Mouse (Mus musculus) C2C12 (cell line): ENCODE measurements around the gene Hps6. TPM values are rescaled to one million over a fixed set of nuclear protein-coding genes. Genes with fewer than 3 reads are reported as not detected.

Experiments
- H3K27me3 ChIP-seq: one replicate; pipeline ENCODE4 v1.6.1; 2011; ENCODE audit not compliant: control insufficient read depth, insufficient read depth, insufficient read length
- H3K36me3 ChIP-seq: one replicate; pipeline ENCODE4 v1.6.1; 2011; ENCODE audit not compliant: control insufficient read depth, insufficient read depth
- H3K4me3 ChIP-seq: one replicate; pipeline ENCODE4 v1.5.1; 2011; ENCODE audit warnings: mild to moderate bottlenecking, control low read depth; ENCODE audit not compliant: poor library complexity, insufficient read depth, severe bottlenecking
- H3K79me2 ChIP-seq: one replicate; pipeline ENCODE4 v1.6.1; 2011; ENCODE audit not compliant: control insufficient read depth, insufficient read depth
- H3K79me3 ChIP-seq: one replicate; pipeline ENCODE4 v1.6.1; 2011; ENCODE audit warnings: low read depth, control low read depth
- H3ac ChIP-seq: one replicate; pipeline ENCODE3; 2011; ENCODE audit warnings: low read depth; ENCODE audit not compliant: control insufficient read depth, insufficient read length
- CEBPB ChIP-seq: IDR thresholded peaks from one replicate; pipeline ENCODE4 v1.6.1; 2011; ENCODE audit warnings: low read depth, mild to moderate bottlenecking, control low read depth, moderate library complexity
- CTCF ChIP-seq: IDR thresholded peaks from one replicate; pipeline ENCODE4 v1.5.1; 2011; ENCODE audit not compliant: control insufficient read depth, insufficient read depth, insufficient read length
- FOSL1 ChIP-seq: IDR thresholded peaks from one replicate; pipeline ENCODE4 v1.8.0; 2011; ENCODE audit warnings: mild to moderate bottlenecking, low read length; ENCODE audit not compliant: poor library complexity, insufficient read depth, severe bottlenecking
- MAX ChIP-seq: IDR thresholded peaks from one replicate; pipeline ENCODE4 v1.6.1; 2011; ENCODE audit warnings: mild to moderate bottlenecking, control low read depth
- MYOD1 ChIP-seq: IDR thresholded peaks from one replicate; pipeline ENCODE4 v1.6.1; 2011; ENCODE audit warnings: low read depth; ENCODE audit not compliant: control insufficient read depth, insufficient read length
- MYOG ChIP-seq: IDR thresholded peaks from one replicate; pipeline ENCODE4 v1.6.1; 2011; ENCODE audit not compliant: control insufficient read depth, insufficient read length; ENCODE audit errors: extremely low read depth
- USF1 ChIP-seq: IDR thresholded peaks from one replicate; pipeline ENCODE4 v1.6.1; 2011; ENCODE audit warnings: low read depth, mild to moderate bottlenecking, control low read depth, moderate library complexity
- polyA plus RNA-seq: library from polyadenylated mRNA; unstranded; fragments of >200 nt; fragmentation: generic; extraction: Trizol; gene quantifications from one replicate; pipeline ENCODE4 v1.2.1, GENCODE M21; 2012; ENCODE audit warnings: missing spikeins

Gene Hps6
- polyA plus RNA-seq, 1 experiment: 14.6 TPM

- H3K79me2 ChIP-seq: peaks cover 62% of the 10 kb centered on the region
- peak overlapping the region; percentile 11 for H3K4me3 ChIP-seq
- TF ChIP-seq USF1 (peak; percentile 2), CTCF (no peak), MYOD1 (no peak), MAX (no peak), CEBPB (no peak), FOSL1 (no peak)
- H3K27me3 ChIP-seq: no peaks in the 10 kb centered on the region
- H3K79me3 ChIP-seq: peaks cover 42% of the 10 kb centered on the region
- no peak overlapping the region for H3ac ChIP-seq
- no peaks in the 10 kb centered on the region for H3K36me3 ChIP-seq
Observed at GRCm38 (mm10) chr19:46043380-46043779, 40.1 kb downstream of the Hps6 start.

- Histone ChIP-seq H3ac (peak within 1 kb of the TSS; percentile 76), H3K36me3 (no peaks in the 10 kb centered on the region), H3K79me2 (peaks cover 54% of the 10 kb centered on the region), H3K27me3 (no peaks in the 10 kb centered on the region), H3K79me3 (peaks cover 36% of the 10 kb centered on the region), H3K4me3 (peak within 1 kb of the TSS; percentile 76)
- TF ChIP-seq USF1 (no peak), FOSL1 (no peak), MAX (no peak), CEBPB (no peak), MYOG (no peak), MYOD1 (no peak), CTCF (no peak)
Observed at GRCm38 (mm10) chr19:46044271-46044992, 41.1 kb downstream of the Hps6 start, which contains the start of gene Pprc1. Gene Pprc1, plus strand, starts transcription at chr19:46044886.

GRCm38 (mm10) chr19:46044993-46045695 lies 41.8 kb downstream of the Hps6 start, which contains the start of gene Ldb1:
Gene Ldb1, minus strand, starts transcription at chr19:46045214.
- TF ChIP-seq MYOD1 (no peak), USF1 (no peak), MAX (no peak), CEBPB (no peak), MYOG (no peak), FOSL1 (no peak), CTCF (no peak)
- H3ac ChIP-seq: peak within 1 kb of the TSS; percentile 76
- H3K79me3 ChIP-seq: peaks cover 36% of the 10 kb centered on the region

DNA sequence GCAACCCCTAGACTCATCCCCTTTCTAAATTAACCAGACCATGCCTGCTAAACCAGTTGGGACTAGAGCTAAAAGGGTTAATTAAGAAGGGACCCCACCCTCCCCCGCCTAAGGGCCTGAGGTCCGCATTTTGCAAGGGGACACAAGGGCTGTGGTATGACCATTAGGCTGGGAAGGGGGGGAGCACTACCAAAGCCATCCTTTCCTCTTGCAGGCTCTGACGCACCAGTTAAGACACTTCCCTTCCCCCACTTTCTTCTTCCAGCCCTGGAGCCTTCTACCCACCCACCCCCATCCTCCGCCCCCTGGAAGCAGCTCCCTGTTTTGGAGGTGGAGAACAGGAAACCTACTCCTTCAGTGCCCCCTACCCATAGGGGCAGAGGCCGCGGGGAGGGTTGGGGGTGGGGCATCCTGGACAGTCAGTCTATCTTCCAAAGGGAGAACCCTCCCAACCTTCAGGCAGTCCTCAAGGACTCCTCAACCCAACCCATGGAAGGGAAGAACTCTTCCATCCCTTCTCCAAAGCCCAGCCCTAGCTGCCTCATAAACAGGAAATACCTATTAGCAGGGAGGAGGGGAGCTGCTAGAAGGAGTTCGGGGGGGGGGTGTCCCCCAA lies 42.5 kb downstream of the Hps6 start:
- Histone ChIP-seq H3K36me3 (no peaks in the 10 kb centered on the region), H3K79me3 (peaks cover 32% of the 10 kb centered on the region), H3K4me3 (peak overlapping the region; percentile 76), H3K79me2 (peaks cover 41% of the 10 kb centered on the region), H3ac (peak overlapping the region; percentile 76), H3K27me3 (no peaks in the 10 kb centered on the region)
- TF ChIP-seq CEBPB (no peak), MYOG (no peak), MAX (no peak), FOSL1 (no peak), CTCF (no peak), MYOD1 (no peak), USF1 (no peak)

More at GRCm38 (mm10) chr19:46044993-46045695, 41.8 kb downstream of the Hps6 start, which contains the start of gene Ldb1:
- Histone ChIP-seq H3K27me3 (no peaks in the 10 kb centered on the region), H3K4me3 (peak within 1 kb of the TSS; percentile 76), H3K79me2 (peaks cover 47% of the 10 kb centered on the region), H3K36me3 (no peaks in the 10 kb centered on the region)

DNA sequence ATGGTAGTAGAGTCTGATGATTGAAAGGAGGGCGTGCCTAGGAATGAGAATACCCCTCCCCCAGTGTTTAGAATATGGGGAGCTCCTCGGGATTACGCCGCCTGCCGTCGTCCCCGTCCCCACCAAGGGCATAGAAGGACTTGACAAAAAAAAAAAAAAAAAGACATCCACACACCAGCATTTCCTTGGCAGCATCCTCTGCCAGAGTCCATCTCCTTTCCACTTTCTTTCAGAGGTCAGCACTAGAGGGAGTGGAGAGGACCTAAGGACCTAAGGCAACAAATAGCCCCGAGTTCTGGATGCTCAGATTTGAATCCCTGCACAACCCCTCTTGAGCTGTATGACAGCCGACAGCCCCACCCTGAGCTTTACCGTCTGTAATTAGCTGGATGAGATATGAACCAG lies 43.3 kb downstream of the Hps6 start:
- TF ChIP-seq CTCF: no peak
- TF ChIP-seq FOSL1: no peak
- no peak for TF ChIP-seq CEBPB
- no peak for TF ChIP-seq MAX
- TF ChIP-seq USF1: no peak
- TF ChIP-seq MYOD1: no peak
- TF ChIP-seq MYOG: no peak
- Histone ChIP-seq H3K79me3 (peaks cover 25% of the 10 kb centered on the region), H3K27me3 (no peaks in the 10 kb centered on the region), H3K4me3 (no peak overlapping the region), H3ac (no peak overlapping the region), H3K36me3 (no peaks in the 10 kb centered on the region), H3K79me2 (peaks cover 33% of the 10 kb centered on the region)
